Mouse (Mus musculus): ENCODE measurements around the gene Chchd3.

DNA sequence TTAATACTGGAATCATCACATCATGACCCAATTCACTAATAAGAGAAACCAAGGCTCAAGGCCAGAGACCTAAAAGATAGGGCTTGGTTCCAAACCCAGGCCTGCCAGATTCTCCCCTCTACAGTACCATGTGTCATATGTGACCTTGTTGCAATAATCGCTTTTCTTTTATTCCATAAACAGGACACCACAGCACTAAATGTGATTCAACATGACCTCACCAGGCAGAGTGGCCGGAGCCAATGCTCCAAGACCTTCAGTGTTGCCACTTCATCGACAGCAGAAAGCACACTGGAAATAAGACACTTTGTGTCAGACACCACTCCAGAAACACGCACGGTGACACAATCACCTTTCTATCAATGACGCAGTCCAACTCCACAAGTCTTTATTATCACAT lies 258.3 kb downstream of the Chchd3 start:
- TF ChIP-seq CTCF (IDR thresholded peaks at IDR 0.05) (no peak), EP300 (IDR thresholded peaks at IDR 0.05) (no peak)
